Mouse (Mus musculus) gastrocnemius, adult 8-10 months (tissue): Measurements from ENCODE around the gene Tnni1. TPM values are rescaled to one million over a fixed set of nuclear protein-coding genes. Genes with fewer than 3 reads are reported as not detected.

Experiments used
- DNase-seq, 2 experiments: peaks; one replicate each; pipeline ENCODE4 v3.0.0; 2022; ENCODE audit warnings: low spot score in 2 of 2
- total RNA-seq, 4 experiments: library from RNA; stranded (reverse); gene quantifications; 2 replicates each; pipeline ENCODE4 v1.2.4; 2022

Tnni1 gene
- total RNA-seq, 4 experiments from 2014 or later, result 238 to 314 (median 288) TPM

DNA sequence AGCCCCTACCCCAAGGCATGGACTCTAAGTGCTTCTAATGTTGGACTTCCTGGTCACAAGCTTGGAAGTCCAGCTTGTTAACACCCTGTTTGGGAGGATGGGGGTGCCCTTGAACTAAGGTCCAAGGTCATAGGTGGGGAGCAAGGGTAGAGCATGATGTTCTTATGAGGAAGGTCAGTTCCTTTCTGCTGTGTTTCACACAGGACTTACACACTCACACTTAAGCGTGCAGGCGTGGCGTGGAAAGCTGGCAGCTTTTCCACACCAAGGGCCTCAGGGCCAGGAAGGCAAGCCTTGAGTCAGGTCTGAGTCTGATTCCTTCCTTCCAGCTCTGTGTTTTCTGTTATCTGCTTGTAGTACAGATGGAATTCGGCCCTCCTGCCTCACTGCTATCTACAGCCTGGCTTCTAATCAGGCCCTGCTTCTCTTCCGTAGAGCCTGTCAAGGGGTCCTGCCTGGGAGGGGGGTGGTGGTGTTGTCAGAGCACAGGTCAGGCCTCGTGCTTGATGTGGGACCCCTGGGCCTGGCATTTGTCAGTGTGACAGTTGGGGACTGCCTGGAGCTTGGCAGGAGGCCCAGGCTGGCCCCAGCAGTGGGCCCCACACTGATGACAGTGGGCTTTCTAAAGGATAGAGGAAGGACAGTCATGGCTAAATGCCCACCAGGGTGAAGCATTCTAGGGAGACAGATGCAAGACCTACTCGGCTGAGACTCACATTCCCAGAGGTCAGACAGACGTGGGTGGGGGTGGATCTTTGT, 21.1 kb downstream of the Tnni1 start:
- DNase-seq, result no peak

DNA sequence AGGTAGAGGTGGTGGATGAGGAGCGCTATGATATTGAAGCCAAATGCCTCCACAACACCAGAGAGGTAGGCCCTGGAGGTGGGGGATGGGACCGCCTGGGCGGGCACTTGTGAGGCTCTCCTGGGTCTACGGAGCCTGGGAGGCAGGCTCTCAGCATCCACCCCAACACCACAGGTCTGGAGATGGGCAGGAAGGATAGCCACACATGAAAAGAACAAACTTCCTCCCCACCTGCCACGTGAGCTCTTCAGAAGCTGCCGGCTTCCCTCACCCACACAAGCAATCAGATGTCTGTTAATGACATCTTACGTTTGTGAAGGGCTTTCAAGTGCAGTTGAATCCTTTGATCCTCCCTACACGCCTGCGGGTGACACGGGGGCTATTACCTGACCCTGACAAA, 28.3 kb downstream of the Tnni1 start:
- no peak for DNase-seq

DNA sequence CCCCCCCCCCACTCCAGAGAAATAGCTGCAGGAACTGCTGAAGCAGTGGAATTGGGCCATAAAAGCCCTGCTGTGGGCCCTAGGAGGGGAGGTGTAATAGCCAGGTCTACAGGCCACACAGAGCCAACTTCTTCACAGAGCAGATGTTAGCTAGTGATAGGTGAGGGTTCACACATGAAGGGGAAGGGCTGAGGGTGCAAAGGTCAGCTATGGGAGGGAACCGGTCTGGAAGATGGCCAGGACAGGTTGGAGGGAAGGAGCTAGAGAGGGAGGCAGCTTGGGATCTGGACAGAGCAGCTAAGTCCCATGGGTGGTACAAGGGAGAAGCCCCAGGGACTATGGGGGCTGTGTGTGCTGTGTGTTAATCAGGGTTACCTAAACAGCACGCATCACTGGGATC, 30.9 kb downstream of the Tnni1 start:
- no peak for DNase-seq

DNA sequence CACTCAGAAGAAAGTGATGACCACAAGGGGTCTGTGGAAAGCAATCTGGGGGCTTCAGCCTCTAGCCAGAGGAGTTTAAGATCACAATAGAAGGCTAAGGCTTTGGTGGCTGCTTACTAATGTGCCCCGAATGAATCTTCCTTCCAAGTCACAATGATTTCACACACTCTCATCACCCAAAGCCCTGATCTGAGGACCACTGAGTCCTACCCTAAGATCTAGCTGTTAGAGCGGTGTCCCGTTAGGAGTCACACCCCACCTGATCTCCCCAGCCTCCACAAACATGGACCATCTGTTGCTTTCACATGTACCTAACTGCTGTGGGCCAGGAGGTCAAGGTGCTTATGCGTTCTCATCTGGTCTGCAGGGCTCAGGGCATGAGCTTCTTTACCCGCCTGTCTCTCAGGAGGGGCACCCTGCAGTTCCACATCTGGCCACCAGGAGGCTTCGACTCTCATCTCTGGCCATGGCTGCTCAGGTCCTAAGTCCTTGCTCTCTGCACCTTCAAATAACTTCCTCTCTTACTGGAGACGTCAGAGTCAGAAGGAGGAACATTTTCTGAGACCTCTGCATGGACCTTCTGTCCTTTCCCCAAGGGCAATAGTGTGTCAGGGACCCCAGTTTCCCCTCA, 31.9 kb downstream of the Tnni1 start:
- DNase-seq, result peak; percentile 59 to 67

DNA sequence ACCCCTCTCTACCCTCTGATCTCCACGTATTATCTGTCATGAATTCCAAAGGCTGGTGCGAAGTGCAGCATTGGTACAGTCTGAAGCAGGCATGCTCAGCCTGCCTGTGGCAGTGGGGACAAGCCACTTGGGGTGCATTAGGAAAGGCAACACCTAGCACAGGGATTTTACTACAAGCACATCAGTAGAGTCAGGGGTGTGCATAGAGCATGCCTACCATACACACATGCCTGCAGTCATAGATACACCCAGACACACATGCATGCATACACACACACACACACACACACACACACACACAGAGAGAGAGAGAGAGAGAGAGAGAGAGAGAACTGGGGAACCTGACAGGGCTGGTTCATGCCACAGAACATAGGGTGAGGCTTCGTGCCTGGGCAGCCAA, 33.0 kb downstream of the Tnni1 start:
- DNase-seq, result no peak

DNA sequence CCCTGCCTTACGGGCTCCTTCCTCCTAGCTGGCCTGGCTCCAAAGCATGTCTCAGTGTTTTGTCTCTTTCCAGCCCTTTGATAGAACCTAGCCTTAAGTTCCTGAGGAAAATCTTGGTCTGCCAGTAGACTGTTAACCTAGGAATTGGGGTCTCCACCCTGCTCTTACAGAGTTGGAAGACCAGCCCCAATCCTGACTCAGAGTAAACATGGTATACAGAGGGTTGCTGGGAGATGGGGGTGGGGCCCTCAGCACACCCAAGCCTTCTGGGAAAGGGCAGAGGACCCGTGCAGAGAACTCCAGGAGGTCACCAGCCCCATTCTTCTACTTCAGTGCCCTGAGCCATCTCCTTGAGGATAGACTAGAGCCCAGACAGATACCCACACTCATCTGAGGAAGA, 33.4 kb downstream of the Tnni1 start:
- no peak for DNase-seq

DNA sequence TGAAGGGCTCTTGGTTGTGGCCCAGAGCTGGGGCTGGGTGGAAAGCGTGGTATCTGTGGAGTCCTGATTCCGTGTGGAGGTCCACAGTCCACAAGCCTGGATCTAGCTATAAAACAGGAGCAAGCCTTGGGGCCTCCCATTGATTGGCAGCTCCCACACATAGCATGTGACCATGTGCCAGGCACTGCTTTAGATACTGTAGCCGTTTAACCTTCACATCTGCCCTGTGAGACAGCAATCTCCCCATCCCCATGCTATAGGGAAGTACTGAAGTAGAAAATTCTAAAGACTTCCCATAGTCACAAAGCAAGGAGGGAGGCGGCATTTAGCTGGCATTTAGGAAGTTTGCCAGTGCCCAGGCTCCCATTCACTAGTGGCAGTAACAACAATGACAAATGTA, 33.8 kb downstream of the Tnni1 start:
- no peak for DNase-seq

DNA sequence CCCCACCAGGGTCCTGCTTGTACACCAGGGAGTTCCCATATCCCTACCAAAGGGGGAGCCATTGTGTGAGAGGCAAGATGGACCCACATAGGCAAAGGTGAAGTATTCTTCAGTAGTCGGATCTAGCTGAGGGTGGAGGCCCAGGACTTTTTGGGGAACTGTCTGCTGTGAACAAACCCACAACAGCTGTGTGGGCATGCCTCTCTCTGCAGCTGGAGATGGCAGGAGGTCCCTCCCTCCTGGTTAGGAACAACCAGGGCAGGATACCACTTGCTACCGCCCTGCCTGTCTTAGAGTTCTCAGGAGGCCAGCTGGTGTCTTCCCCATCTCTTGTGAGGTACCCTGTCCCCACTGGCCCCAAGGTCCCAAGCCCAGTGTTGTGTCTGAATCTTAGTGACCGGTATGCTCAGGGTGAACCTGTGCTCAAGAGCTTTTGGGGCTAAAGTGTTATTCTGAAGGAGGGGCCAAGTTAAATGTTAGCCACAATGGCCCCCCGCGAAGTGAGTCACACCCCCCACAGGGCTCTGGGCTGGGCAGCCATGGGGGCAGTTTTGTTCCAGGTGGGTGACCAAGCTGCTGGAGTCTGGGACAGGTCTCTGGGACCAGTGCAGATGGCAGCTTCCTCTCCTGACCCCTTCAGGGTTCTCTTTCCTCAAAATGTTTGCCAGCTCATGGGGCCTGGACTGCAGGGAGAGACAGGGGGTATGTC, 34.6 kb downstream of the Tnni1 start:
- DNase-seq, result no peak

DNA sequence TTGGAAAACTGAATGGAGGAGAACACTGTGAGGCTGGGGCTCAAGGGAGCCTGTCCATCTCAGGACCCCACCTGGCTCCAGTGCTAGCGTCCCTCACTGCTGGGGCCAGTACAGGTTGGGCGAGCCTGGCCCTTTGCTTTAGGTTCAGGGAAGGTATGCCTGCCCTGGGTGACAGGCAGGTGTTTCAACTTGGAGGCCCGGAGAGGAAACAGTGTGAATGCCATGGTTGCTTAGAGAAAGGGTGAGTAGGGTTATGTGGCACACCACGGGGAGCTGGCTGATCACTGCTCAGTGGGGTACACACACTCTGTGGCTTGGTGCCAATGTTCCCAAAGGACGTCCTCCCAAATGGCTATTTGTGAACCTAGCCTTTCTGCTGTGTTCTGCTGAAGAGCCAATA, 35.3 kb downstream of the Tnni1 start:
- no peak for DNase-seq

DNA sequence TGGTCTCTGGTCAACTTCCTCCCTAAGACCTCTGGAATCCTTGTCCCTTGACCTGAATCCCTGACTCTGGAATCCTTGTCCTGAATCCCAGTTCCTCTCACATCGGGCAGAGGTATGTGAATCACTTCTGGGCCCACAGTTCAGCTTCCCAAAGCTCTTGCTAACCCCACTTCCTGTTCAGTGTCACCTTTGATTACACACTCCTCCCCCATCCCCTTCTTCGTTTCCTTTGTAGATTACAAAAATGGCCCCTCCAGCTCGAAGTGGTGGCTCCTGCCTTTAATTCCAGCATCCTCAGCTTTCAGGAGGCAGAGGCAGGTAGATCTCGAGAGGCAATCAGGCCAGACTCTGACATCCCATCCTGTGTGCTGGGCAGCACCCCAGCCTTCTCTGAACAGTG, 38.4 kb downstream of the Tnni1 start:
- DNase-seq, result no peak

DNA sequence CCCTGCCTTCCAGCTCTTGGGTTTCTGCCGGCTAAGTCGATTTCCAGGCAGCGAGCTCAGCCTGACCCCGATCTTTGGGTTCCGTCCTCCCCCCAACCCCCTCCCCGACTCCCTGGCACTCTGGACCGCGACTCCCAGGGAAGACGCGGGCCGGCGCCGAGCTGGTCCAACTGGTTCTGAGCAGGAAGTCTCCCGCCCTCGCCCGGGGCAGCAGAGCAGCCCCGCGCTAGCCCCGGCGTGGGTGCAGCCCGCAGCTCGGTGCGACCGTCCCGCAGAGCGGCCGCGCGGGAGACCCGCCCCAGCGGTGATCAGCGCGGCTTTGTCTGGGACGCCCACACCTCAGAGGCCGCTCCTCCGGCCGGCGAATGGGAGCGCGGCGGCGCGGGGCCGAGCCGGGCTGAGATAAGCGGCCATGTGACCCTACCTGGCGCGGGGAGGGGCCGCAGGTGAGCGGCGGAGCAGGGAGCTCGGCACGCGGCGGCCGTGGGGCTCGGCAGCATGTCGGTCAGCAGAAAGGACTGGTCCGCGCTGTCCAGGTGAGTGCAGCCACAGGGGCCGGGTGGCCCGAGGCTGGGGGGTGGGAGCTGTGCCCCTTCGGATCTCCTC, 39.4 kb downstream of the Tnni1 start, which contains the start of gene Lad1:
Gene Lad1, plus strand, starts transcription at position 118 of the 606 bp plus-strand sequence.
- no peak for DNase-seq

DNA sequence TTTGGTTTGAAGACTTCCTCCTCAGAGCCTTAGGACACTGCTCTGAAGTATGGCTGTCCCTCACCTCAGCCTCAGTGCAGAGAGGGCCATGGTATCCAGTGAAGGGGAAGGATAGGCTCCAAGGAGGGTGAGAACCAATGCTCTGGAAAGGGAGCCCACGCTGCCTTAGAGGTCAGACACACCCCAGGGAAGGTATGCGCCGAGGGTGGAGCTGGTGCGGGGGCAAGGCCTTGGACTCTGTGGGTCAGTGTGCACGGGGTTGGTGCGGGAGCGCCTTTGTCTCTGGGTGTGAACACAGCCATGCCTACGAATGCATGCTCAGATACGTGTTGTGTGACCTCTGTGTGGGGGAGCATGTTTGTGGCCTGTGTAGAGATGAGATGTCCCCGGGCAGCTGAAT, 40.8 kb downstream of the Tnni1 start:
- DNase-seq, result no peak

DNA sequence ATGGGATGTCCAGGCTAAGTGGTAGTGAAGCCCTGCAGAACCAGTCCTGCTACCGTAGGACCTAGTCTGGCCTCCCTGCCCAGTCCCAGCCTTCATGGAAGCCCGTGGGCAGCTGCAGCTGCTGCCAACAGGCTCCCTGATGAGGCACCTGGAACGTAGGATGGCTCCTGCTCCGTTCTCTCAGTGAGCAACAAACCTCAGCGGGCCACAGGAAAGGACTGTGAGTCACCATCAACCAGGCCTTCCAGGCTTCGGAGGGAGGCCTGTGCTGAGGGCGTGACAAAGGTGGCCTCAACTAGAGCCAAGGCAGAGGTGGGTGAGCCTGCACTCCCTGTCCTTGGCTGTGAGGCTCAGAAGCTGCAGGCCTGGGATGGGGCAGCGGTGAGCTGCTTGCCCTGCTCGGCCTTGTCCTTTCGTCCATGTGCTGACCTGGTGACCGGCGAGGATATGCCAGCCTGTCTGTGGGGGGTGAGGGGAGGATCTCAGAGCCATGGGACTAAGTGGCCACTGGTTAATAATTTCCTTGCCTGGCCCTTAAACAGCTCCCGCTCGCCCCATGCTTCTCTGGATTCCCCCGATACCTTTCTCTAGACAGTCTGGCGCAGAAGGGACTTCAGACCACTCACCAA, 41.6 kb downstream of the Tnni1 start:
- DNase-seq, result no peak

DNA sequence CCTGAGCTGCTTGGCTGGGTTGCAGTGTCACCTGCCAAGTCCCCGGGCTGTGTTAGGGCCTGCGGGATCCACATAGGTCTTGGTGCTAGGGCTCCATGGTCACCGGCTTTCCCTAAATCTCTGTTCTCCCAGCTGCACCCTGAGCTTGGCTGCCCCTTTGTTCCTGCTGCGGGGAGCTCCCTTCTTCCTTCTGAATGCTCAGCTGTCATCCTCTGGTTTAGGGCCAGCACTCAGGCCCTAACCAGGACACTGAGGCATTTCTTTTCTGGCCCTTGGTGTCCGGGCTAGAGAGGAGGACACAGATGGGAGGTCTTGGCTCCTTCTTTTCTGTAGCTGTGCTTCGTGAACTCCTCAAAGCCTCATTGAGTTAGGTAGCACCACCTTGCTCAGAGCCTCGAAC, 42.5 kb downstream of the Tnni1 start:
- no peak for DNase-seq

DNA sequence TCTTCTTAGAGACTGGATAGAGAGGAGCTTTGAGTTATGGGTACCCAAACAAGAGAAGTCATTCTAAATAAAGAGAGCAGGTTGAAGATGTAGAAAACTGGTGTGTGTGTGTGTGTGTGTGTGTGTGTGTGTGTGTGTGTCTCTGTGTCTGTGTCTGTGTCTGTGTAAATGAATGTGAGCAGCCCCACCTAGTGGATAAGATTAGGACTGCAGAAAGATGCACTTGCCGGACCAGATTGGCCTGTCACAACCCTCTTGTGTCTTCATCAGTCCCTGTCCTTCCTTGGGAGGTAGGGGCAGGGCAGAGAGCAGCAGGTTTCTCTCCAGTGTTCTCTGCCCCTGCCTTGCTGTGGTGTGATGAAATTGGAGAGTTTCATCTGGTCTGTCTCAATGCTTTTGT, 49.7 kb downstream of the Tnni1 start:
- no peak for DNase-seq

DNA sequence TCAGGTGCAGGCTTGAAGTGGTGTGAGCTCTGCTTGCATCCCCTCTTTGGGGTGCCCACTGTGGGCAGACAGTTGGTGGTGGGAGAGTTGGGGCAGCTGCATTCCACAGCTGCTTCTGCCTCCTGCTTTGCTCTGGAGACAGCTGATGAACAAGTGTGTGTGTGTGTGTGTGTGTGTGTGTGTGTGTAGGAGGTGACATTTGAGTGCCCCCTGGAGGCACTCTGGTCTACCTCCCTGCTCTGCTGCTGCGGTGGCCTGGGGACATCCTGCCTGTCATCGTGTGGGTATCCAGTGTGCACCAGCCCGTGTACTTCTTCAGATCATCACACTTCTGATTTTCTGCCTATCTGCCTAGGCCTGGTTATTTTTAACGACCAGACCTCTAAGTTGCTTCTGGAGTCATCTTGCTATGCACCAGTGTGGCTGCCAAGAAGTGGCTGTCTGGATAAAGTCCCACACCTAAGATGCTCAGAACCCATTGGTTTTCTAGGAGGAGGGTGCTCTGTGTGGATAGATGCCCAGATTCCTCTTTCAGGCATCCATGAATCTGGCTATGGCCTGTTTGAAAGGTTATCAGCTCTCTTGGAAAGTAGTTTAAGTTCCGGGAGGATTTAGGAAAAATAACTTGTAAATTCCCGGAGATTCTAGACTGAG, 55.1 kb downstream of the Tnni1 start:
- no peak for DNase-seq

DNA sequence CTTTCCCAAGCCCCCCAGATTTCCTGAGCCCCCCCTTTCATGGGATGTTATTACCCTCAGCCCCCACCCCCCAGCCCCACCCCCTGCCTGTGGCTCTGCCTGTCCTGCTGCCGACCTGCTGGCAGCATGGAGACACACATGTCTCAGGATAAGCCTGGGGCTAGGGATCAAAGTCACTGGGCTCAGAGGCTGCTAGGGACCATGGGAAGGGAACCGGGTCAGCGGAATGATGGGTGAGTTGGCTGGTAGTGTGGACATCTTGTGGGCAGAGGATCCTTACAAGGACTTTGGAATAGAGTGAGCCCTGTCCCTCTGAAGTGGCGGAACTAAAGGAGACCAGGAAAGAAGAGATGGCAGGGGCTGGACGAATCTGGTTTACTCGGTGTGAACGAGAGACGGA, 55.7 kb downstream of the Tnni1 start:
- no peak for DNase-seq

DNA sequence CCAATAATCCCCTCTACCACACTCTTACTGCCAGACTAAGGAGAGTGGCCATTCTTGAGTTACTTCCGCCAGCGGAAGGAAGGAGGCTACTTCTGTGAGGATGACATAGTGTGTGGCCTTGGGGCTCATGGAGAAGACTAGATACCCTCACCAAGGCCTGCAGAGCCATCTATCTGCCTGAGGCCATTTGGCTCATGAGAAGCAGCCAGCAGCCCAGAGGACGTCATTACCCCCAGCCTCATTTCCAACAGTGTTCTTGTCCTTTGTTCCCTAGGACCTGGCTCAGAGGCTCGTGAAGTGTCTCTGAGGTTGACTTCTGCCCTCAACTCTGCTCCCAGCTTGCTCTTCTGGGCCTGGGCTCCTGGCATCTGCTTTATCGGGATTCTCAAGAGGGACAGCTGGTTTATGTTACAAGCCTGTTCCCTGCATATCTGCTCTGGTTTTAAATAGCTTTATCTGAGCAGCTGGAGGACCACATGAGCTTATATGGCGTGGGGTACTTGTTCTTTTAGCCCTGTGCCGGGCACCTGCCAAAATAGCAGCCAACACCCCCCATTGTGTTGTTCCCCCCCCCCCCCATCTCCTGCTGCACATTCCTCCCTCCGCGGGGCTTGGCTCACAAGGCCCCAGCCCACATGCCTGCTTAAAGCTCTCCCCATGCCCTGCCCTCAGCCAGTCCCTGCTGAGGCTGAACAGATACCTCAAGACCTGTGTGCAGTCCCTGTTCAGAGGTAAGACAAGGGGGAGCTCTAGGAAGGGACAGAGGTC, 56.7 kb downstream of the Tnni1 start, which contains the start of gene Tnnt2:
Gene Tnnt2, plus strand, starts transcription at position 639 of the 768 bp plus-strand sequence.
- no peak for DNase-seq

DNA sequence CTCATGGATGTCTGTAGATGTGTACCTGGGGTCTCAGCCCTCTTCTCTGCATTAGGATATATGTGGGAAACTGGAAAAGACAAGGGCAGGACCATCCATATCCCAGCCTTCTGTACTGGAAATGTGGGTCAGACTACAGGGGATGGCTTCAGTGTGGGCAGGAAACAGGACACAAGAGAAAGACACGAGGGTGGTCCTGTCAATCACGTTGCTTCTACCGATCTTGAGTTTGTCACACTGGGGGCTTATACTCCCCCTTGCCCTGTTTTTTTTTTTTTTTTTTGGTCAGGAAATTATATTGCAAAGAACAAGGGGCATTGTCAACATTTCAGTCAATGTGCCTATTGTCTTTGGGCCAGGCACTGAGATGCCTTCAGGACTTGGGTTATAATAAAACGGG, 59.4 kb downstream of the Tnni1 start:
- no peak for DNase-seq

DNA sequence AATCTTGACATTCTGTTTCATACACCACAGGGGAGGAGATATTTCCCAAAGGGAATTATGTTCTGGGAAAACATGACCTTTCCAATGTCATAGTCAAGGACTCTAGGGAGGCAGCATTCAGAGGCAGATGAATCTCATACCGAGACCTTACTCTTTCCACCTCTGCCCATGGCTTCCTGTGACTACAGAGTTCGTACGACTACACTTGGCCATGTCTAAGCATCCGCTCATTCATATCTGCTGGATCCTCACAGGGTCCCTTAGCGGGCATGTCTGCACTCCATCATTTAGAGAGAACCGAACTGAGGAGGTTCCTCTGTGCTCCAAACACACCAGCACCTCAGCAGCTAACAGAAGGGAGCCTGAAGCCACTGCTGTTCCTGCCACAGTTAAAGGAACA, 59.8 kb downstream of the Tnni1 start:
- DNase-seq, result no peak
